Mouse (Mus musculus) testis, postnatal 10 days (tissue): Measurements from ENCODE around the gene Mettl2.

Experiments
- DNase-seq: peaks from one replicate; pipeline ENCODE4 v3.0.0; 2021; ENCODE audit warnings: low spot score

Gene Mettl2

GRCm38 (mm10) chr11:105153068-105153833 lies 27.0 kb downstream of the Mettl2 start:
- DNase-seq, result peak; percentile 70

GRCm38 (mm10) chr11:105155915-105156314 lies 29.7 kb downstream of the Mettl2 start:
- no peak for DNase-seq

- no peak for DNase-seq
Measured at GRCm38 (mm10) chr11:105156748-105157267, 30.6 kb downstream of the Mettl2 start.

GRCm38 (mm10) chr11:105158047-105158446 lies 31.8 kb downstream of the Mettl2 start:
- DNase-seq, result no peak

- no peak for DNase-seq
Measured at GRCm38 (mm10) chr11:105159673-105160360, 33.6 kb downstream of the Mettl2 start.

- no peak for DNase-seq
Measured at GRCm38 (mm10) chr11:105161411-105161810, 35.2 kb downstream of the Mettl2 start.

GRCm38 (mm10) chr11:105164516-105165510 lies 38.6 kb downstream of the Mettl2 start:
- DNase-seq, result no peak

- DNase-seq, result no peak
Measured at GRCm38 (mm10) chr11:105166780-105167179, 40.6 kb downstream of the Mettl2 start.

- no peak for DNase-seq
Measured at GRCm38 (mm10) chr11:105178516-105178915, 52.3 kb downstream of the Mettl2 start, which contains the start of gene Tlk2. TSS of gene Tlk2 (plus strand) at chr11:105178807.

GRCm38 (mm10) chr11:105179523-105179922 lies 53.3 kb downstream of the Mettl2 start:
- no peak for DNase-seq

- peak; percentile 65 for DNase-seq
Measured at GRCm38 (mm10) chr11:105180471-105181091, 54.4 kb downstream of the Mettl2 start.

GRCm38 (mm10) chr11:105181126-105181637 lies 55.0 kb downstream of the Mettl2 start:
- DNase-seq, result peak; percentile 98

GRCm38 (mm10) chr11:105181689-105182460 lies 55.6 kb downstream of the Mettl2 start:
- DNase-seq, result peak; percentile 68

GRCm38 (mm10) chr11:105182461-105182855 lies 56.2 kb downstream of the Mettl2 start:
- no peak for DNase-seq

- no peak for DNase-seq
Measured at GRCm38 (mm10) chr11:105184678-105185077, 58.5 kb downstream of the Mettl2 start.
